Mouse (Mus musculus) ES-E14 (cell line): ENCODE data around the gene Gfpt1. TPM values are rescaled to one million over a fixed set of nuclear protein-coding genes. Genes with fewer than 3 reads are reported as not detected.

Experiments used
- DNase-seq: peaks from one replicate; pipeline ENCODE4 v3.0.0-alpha.2; 2013; ENCODE audit warnings: low read depth, low spot score
- H3K27ac ChIP-seq: 2 replicates; pipeline ENCODE4 v1.5.1; 2012; ENCODE audit warnings: low read depth, mild to moderate bottlenecking, low read length, moderate library complexity, mixed read lengths; ENCODE audit not compliant: poor library complexity, insufficient read depth, severe bottlenecking
- H3K36me3 ChIP-seq: 2 replicates; pipeline ENCODE4 v1.6.1; 2012; ENCODE audit warnings: mild to moderate bottlenecking, low read length, moderate library complexity, mixed read lengths; ENCODE audit not compliant: control insufficient read depth, poor library complexity, insufficient read depth, severe bottlenecking
- H3K4me1 ChIP-seq, 2 experiments: fragments of 150-350 bp in 1 of 2; sonication (generic) in 1 of 2; 2 replicates each; pipeline ENCODE4 v1.6.1; 2012; ENCODE audit warnings: low read length in 2 of 2, mild to moderate bottlenecking in 1 of 2, mixed read lengths in 1 of 2; ENCODE audit not compliant: control insufficient read depth in 2 of 2, insufficient read depth in 2 of 2, poor library complexity in 1 of 2
- H3K4me3 ChIP-seq, 2 experiments: fragments of 150-350 bp in 1 of 2; sonication (generic) in 1 of 2; 2 replicates each; pipeline ENCODE4 v1.5.1; 2012; ENCODE audit warnings: low read length in 2 of 2, low read depth in 1 of 2, mild to moderate bottlenecking in 1 of 2, mixed read lengths in 1 of 2; ENCODE audit not compliant: insufficient read depth in 1 of 2, poor library complexity in 1 of 2, severe bottlenecking in 1 of 2
- H3K9ac ChIP-seq: 2 replicates; pipeline ENCODE4 v1.6.1; 2012; ENCODE audit warnings: low read depth, mild to moderate bottlenecking, low read length, mixed read lengths; ENCODE audit not compliant: poor library complexity, insufficient read depth, severe bottlenecking
- H3K9me3 ChIP-seq: fragments of 150-350 bp; sonication (generic); 2 replicates; pipeline ENCODE4 v1.6.1; 2012; ENCODE audit warnings: low read depth, mild to moderate bottlenecking, low read length; ENCODE audit not compliant: control insufficient read depth, insufficient read depth
- CHD2 ChIP-seq: IDR thresholded peaks from 2 replicates; pipeline ENCODE4 v1.6.1; 2014; ENCODE audit warnings: mild to moderate bottlenecking, low read depth, low read length, inconsistent platforms
- HCFC1 ChIP-seq: IDR thresholded peaks from 2 replicates; pipeline ENCODE4 v1.6.1; 2012; ENCODE audit warnings: low read length, inconsistent platforms, borderline replicate concordance; ENCODE audit not compliant: insufficient read depth
- MAFK ChIP-seq: IDR thresholded peaks from 2 replicates; pipeline ENCODE4 v1.6.1; 2014; ENCODE audit warnings: mild to moderate bottlenecking, low read depth, low read length, inconsistent platforms; ENCODE audit not compliant: insufficient read depth
- ZC3H11A ChIP-seq: IDR thresholded peaks from 2 replicates; pipeline ENCODE4 v1.6.1; 2012; ENCODE audit warnings: low read depth, mild to moderate bottlenecking, inconsistent platforms, low read length, borderline replicate concordance
- ZNF384 ChIP-seq: IDR thresholded peaks from 2 replicates; pipeline ENCODE4 v1.6.1; 2012; ENCODE audit warnings: low read depth, low read length, inconsistent platforms
- in situ Hi-C, 2 experiments: fragments of 600-800 bp; cut with MboI; formaldehyde crosslinking; loops; one replicate each; pipeline ENCODE4 v1.15.1; 2025; ENCODE audit warnings: low sequenced_read_pairs in 2 of 2, inconsistent platforms in 1 of 2; ENCODE audit not compliant: unreplicated experiment in 2 of 2
- total RNA-seq: library from RNA; depleted of rRNA; stranded (reverse); fragments of 300-350 nt; gene quantifications from 2 replicates; pipeline ENCODE4 v1.2.3, GENCODE M21; 2012

The Gfpt1 gene
- total RNA-seq, 1 experiment = 16.6 TPM

- Histone ChIP-seq H3K4me3 (no peak overlapping the region), H3K27ac (no peak overlapping the region), H3K9me3 (no peaks in the 10 kb centered on the region), H3K36me3 (no peaks in the 10 kb centered on the region), H3K4me1 (peaks cover 2 to 5% of the 10 kb centered on the region in 2 experiments; a peak in 2 of 4 replicates), H3K9ac (no peak overlapping the region)
- in situ Hi-C loops = loop anchor here (25.0 kb wide), 1 partner anchor 196 kb away; no protein-coding TSS in a partner anchor
- no peak for DNase-seq
- no peak for TF ChIP-seq CHD2
- no peak for TF ChIP-seq ZC3H11A
- no peak for TF ChIP-seq HCFC1
- no peak for TF ChIP-seq ZNF384
- no peak for TF ChIP-seq MAFK
Measured at GRCm38 (mm10) chr6:87115981-87116380, 73.3 kb downstream of the Gfpt1 start.

DNA sequence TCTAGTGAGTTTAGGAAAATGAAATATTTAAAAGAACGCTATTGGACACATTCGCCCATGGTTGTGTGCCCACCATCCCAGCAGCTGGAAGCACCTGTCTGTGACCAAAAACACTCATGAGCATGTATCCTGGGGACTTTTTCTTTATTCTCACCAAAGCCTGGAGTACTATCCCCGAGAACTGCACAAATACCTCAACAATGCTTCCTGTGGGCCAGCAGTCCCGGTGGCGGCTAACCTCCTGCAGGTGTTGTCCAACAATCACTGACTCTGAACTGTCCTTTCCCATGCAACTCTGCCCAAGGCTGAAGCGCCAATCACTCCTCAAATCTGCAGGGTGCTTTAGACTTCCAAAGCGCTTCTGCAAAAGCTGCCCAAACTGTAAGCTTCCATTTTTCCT lies 74.0 kb downstream of the Gfpt1 start:
- Histone ChIP-seq H3K27ac (no peak overlapping the region), H3K36me3 (no peaks in the 10 kb centered on the region), H3K4me3 (no peak overlapping the region), H3K9me3 (no peaks in the 10 kb centered on the region), H3K9ac (no peak overlapping the region), H3K4me1 (peaks cover 2 to 5% of the 10 kb centered on the region in 2 experiments; a peak in 2 of 4 replicates)
- DNase-seq = no peak
- TF ChIP-seq ZNF384 (no peak), MAFK (no peak), ZC3H11A (no peak), HCFC1 (no peak), CHD2 (no peak)
- in situ Hi-C loops = loop anchor here (25.0 kb wide), 1 partner anchor 196 kb away; no protein-coding TSS in a partner anchor

GRCm38 (mm10) chr6:87119066-87119837 lies 76.6 kb downstream of the Gfpt1 start:
- in situ Hi-C loops = loop anchor here (25.0 kb wide), 1 partner anchor 193 kb away; no protein-coding TSS in a partner anchor
- no peak overlapping the region for H3K9ac ChIP-seq
- no peaks in the 10 kb centered on the region for H3K36me3 ChIP-seq
- no peak for TF ChIP-seq HCFC1
- peaks cover 2 to 5% of the 10 kb centered on the region in 2 experiments; a peak in 2 of 4 replicates for H3K4me1 ChIP-seq
- H3K27ac ChIP-seq = no peak overlapping the region
- no peak for DNase-seq
- no peaks in the 10 kb centered on the region for H3K9me3 ChIP-seq
- H3K4me3 ChIP-seq = 0 out of 4 replicates have a peak overlapping the region, but pooled peaks of 1 of the 2 experiments have one; percentile 5

DNA sequence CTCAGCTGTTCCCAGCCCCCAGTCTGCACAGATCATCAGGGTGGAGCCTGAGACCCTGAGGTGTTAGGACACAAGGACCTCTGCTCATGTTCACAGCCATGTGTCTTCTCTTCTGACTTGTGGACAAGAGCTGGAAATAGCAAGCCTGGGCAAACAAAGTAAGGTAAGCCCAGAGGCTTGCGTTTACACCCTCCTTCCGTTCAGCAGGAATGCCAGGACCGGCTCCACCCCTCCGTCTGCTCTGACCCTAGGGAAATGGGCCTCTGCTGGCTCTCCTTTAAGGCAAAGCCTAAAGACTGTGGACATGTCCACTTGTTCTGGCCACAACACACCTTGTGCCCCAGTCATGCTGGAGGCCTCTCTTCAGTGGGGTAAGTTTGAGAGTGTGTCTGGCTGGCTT lies 77.3 kb downstream of the Gfpt1 start:
- Histone ChIP-seq H3K4me1 (peaks cover 2 to 5% of the 10 kb centered on the region in 2 experiments; a peak in 2 of 4 replicates), H3K9me3 (no peaks in the 10 kb centered on the region), H3K36me3 (no peaks in the 10 kb centered on the region), H3K27ac (no peak overlapping the region), H3K9ac (no peak overlapping the region), H3K4me3 (no peak overlapping the region)
- no peak for TF ChIP-seq MAFK
- no peak for TF ChIP-seq ZC3H11A
- no peak for TF ChIP-seq CHD2
- no peak for TF ChIP-seq HCFC1
- TF ChIP-seq ZNF384 = no peak
- in situ Hi-C loops = loop anchor here (25.0 kb wide), 1 partner anchor 192 kb away; no protein-coding TSS in a partner anchor
- DNase-seq = no peak

DNA sequence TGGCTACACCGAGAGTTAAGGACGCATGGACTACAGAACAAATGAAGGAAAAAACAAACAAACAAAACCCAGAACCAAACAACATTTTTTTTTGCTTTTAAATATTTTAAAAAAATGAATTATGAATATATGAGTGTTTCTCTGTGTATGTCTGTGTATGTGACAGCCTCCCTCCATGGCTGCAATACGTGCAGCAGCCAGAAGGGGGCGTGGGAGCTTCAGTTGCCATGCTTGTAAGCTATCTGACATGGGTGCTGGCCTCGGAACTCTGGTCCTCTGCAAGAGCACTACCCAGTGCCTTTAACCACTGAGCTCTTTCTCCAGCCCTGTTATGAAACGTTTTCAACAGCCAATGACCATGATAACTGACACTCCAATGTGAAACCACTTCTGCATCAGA lies 78.0 kb downstream of the Gfpt1 start:
- Histone ChIP-seq H3K9ac (no peak overlapping the region), H3K9me3 (no peaks in the 10 kb centered on the region), H3K36me3 (no peaks in the 10 kb centered on the region), H3K4me3 (no peak overlapping the region), H3K27ac (no peak overlapping the region), H3K4me1 (peaks cover 2 to 5% of the 10 kb centered on the region in 2 experiments; a peak in 2 of 4 replicates)
- DNase-seq = peak; percentile 50
- TF ChIP-seq ZC3H11A = no peak; the same call in 1 of the 2 replicates
- no peak for TF ChIP-seq MAFK
- TF ChIP-seq ZNF384 = no peak
- in situ Hi-C loops = loop anchor here (25.0 kb wide), 1 partner anchor 192 kb away; no protein-coding TSS in a partner anchor
